Mouse (Mus musculus): ENCODE data around the gene Acaca.
A peak's percentile ranks its signal among the peaks of the same experiment; 100 is the strongest.
"Not testable (repeated sequence)": the region's sequence is repeated elsewhere in the genome, so short reads cannot be mapped to it uniquely, and the experiment has no call there.

Acaca gene

GRCm38 (mm10) chr11:84340630-84341029 is 211.2 kb downstream of the Acaca start:
- DNase-seq: no peak

DNA sequence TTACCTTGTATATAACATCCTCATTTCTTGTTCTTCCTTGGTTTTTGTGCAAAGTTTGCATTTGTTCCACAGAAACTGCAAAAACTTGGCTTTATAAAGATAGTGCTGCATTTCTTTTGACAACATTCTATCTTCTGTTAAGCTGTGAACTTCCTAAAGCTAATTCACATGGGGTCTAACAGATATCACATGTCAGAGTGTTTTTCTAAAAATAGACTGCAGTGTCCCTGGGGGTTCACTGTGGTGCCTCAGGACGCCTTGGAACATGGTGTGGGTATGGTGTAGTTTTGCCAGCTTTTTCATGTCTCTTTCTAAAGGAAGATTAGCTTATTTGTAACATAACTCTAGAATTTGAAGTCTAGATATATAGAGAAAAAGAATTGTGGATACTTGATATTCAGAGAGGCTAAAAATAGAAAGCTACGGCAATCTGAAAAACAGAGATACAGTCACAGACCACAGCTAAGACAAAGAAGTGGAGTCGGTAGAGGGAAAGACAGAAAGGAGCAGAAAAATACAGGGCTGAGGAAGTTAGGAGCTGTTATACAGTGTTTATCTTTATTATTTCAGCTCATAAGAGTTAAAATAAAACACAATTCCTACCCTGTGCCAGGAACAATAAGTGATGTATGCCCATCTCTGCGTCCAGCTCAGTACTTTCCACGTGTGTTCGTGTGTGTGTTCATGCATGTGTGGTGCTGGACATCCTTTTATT is 215.2 kb downstream of the Acaca start:
- DNase-seq: no peak

- no peak for DNase-seq
These were observed 218.3 kb downstream of the Acaca start for GRCm38 (mm10) chr11:84347766-84348165.

DNA sequence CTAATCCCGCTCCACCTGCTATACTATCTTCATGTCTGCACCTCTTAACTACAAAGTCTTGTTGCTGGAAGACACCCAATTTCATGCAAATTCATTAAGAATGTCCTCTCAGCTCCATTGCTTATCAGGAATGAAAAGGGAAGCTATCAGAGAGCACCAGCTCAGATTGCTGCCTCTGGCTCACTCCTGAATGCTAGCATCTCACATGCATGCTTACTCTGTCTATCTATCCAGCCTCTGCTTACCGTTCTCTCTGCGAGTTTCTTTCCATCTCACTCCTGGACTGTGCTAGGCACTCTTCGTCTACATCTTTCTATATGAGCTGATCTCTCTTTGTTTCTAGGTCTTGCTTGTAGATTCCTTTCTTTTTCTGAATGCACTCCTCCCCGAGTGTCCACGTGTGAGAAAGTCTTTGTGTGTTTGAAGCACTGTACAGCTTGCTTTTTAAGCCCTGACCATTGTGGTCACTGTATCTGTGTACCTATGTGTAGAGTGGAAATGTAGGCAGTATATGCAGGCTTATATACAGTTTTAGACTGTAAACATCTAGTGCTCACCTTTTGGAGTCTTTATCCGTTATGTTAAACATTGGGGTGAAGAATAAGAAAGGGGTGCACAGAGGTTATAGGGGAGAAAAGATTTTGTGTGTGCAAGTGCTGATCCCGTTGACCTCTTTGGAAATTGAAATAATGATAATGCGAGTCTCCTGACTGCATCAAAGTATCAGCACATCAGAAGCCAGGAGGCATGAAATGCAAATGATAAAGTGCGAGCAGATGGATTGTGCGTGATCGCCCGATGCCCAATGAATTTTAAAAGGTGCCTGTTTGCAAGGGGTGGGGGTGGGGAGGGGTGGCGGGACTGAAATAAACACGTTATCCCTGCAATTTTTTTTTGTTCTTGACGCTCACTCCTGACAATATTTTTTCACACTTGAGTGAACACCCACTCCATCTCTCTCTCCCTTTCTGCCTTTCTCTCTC is 219.7 kb downstream of the Acaca start:
- DNase-seq: no peak

DNA sequence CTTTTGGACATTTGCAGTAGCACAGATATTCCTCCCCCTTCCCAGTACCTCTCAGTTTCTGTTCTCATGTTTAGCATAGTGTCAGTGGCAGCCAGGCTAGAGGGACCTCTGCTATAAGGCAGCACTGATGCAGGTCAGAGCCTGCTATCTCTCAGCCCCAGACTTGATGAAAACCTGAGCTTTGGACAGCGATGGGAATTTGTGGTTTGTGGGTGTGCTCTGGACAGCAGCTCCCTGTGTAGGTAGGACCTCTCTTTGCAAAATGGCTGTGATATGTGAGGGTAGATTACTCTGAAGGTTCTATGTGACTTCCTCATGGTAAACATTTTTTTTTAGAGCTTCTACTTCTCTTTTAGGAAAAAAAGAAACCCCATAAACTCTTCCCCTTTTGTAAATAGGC is 221.7 kb downstream of the Acaca start:
- no peak for DNase-seq

DNA sequence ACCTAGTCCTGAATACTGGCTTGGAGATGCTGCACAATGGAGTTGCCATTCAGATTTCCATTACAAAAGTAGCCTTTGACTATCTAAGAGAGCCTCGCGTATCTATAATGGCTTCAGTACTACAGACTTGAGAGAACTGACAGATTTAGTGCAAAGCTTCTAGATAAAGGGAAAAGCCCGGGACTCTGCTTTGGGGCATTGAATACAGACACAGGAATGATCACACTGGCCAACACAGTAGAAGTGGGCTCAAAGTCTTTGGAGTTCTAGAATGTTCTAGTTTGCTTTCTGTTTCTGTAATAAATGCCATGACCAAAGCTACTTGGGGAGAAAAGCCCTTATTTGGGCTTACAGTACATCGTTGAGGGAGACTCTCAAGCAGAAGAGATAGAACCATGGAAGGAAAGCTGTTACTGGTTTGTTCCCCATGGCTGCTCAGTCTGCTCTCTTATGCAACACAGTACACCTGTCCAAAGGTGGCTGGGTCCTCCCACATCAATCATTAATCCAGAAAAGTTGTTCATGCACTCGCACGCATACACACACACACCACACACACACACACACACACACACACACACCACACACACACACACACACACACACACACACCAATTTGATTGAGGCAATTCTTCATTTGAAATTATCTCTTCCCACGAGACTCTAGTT is 223.7 kb downstream of the Acaca start:
- no peak for DNase-seq

- no peak for DNase-seq
These were observed 227.8 kb downstream of the Acaca start for GRCm38 (mm10) chr11:84357304-84357703.

DNA sequence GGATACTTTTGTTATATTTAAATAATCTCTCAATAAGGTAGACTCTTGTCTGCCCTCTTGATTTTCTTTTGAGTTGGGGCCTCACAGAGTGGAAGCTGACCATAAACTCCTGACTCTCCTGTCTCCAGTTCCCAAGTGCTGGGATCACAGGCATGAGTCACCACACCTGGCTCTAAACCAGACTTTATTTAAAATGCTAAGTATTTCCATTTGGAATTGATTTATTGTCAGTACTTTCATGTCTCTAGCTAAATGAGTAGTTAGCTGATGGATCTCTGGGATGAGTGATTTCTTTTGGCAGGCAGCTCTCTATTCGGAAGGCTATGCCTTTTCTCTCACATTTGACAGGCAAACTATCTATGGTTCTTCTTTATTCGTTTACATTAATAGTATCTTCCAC is 228.3 kb downstream of the Acaca start:
- DNase-seq: no peak

GRCm38 (mm10) chr11:84361551-84361950 is 232.1 kb downstream of the Acaca start:
- no peak for DNase-seq

- no peak for DNase-seq
These were observed 233.3 kb downstream of the Acaca start for GRCm38 (mm10) chr11:84362633-84363243.

DNA sequence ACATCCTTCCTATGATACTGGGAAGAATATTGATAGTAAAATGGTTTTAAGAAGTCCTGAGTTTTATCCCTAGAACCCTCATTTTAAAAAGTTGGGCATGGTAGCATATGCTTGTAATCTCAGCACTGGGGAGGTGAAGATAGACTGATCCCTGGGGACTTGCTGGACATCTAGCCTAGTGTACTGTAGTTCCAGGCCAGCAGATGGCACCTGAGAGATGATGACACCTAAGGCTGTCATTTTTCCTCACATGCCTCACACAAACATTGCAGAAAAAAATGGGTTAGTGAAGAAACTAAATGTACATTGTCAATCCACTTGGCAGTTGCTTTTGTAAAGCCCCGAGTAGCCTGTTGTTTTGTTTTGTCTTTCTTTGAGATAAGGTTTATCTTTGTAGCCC is 235.8 kb downstream of the Acaca start:
- no peak for DNase-seq

- no peak for DNase-seq
These were observed 239.4 kb downstream of the Acaca start for GRCm38 (mm10) chr11:84368902-84369301.

- no peak for DNase-seq
These were observed 243.7 kb downstream of the Acaca start for GRCm38 (mm10) chr11:84373122-84373521.

DNA sequence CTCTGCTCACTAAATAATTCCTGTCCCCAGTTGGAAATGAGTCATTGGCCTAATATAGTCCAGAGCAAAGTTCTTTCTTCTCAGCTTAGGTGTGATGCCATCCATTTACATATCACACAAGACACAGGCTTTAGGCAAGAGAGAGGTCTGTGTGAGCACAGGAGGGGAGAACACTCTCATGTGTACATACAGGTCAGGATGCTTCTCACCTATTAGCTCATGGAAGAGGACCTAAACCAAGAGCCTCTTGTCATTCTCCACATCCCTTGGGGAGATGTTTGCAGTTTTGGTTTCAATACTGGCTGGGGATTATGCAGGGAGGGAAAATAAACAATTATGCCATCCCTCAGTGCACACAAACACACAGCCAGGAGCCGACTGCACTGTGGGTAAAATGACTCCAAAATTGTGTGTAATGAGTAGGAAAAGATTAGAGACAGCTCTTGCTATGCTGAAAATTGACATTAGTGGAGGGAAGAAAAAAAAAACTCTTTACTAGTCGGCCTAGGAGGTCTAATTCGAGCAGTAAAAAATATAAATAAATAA is 246.6 kb downstream of the Acaca start:
- no peak for DNase-seq

GRCm38 (mm10) chr11:84376510-84377365 is 247.3 kb downstream of the Acaca start:
- no peak for DNase-seq

DNA sequence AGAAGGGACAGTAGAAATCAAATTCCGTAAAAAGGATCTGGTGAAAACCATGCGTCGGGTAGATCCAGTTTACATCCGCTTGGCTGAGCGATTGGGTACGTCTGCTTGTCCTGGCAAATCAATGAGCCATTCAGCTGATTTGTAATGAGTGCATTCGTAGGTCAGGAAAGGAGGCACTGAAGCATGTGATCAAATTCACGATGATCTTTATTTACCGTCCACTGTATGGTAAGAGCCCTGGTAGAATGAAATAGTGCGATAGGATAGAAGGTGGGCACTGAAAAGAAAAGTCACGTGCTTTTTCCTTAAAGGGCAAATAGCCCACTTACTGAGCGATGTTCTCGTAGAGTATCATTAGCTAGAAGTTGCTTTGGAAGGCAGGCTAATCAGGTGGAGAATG is 253.0 kb downstream of the Acaca start:
- DNase-seq: no peak

DNA sequence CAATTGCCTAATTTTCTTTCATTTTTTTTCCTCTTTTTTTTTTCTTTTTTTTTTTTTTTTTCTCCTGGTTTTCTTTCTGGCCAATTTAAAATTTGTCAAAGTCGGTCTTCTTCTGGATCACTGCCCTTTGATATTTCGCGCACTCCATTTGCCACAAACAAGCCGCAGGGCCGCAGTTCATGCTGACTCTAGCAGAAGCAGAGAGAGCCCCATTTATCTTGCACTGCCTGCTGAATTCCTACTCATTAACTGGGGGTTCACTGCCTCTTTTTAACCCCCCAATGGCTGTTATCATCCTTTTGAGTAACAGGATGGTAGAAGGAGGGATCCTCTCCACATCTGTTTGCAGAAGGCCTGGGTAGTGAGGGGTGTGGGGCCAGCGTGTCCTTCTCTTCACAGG is 254.4 kb downstream of the Acaca start:
- DNase-seq: no peak

GRCm38 (mm10) chr11:84389332-84389731 is 259.9 kb downstream of the Acaca start:
- DNase-seq: peak; percentile 28

DNA sequence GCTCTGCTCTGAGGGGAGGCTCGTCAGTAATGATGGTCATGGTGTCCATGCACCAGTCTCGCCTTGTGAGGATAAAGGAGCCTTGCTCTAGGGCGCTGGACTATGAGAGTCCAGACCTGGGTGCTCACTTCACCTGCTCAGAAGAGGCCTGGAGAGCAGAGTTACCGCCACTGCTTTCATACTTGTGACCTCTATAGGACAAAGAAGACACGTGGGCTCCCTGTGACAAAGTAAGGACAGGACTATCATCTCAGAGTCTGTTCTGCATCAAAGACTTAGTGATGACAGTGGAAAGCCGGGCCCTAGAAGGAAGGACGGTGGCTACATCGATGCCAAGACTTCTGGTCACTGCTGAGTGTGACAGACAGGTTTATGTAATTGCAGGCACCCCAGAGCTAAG is 261.7 kb downstream of the Acaca start:
- no peak for DNase-seq

- DNase-seq: not testable (repeated sequence)
These were observed 262.6 kb downstream of the Acaca start for GRCm38 (mm10) chr11:84392066-84392465.

- DNase-seq: no peak
These were observed 264.1 kb downstream of the Acaca start for GRCm38 (mm10) chr11:84393571-84393970.

DNA sequence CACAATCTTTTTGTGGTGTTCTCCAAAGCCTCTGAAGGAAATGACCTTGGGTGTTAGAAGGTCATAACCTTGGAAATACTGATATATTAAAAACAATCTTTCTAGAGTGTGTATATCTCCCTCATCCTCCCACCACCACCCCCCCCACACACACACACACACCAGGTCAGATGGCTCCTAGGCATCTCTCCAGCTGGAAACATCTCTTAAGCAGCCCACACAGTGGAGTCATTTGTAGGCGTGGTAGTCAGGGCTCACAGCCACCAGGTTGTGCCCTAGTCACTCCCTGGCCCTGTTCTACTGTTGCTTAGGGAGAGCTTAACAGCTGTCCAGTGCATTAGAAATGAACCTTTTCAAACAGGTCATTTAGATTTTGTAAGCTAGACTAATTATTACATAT is 265.5 kb downstream of the Acaca start:
- DNase-seq: peak; percentile 2

Data from lung, postnatal 14 days (tissue).